Mouse (Mus musculus): Measurements from ENCODE around the gene Slc25a44. TPM values are rescaled to one million over a fixed set of nuclear protein-coding genes. Genes with fewer than 3 reads are reported as not detected.
"Not testable (repeated sequence)": the region's sequence is repeated elsewhere in the genome, so short reads cannot be mapped to it uniquely, and the experiment has no call there.

The Slc25a44 gene
- polyA plus RNA-seq, 2 experiments: 19.1 to 21.2 TPM

- H3K27me3 ChIP-seq (ENCODE audit: control insufficient read depth, insufficient read depth, low read length); H3K9me3 ChIP-seq (ENCODE audit: control insufficient read depth, low read length); H3K4me1 ChIP-seq (ENCODE audit: control insufficient read depth, insufficient read depth, low read length); H3K36me3 ChIP-seq (ENCODE audit: control insufficient read depth, insufficient read depth, low read length): not testable (repeated sequence)
- DNase-seq (ENCODE audit: low spot score) (peak; percentile 64), ATAC-seq (ENCODE audit: low FRiP score, low read depth) (peak; percentile 92)
- Histone ChIP-seq H3K4me3 (replicated peaks; ENCODE audit: low read length) (peak overlapping the region; percentile 6), H3K4me2 (replicated peaks; ENCODE audit: low read depth, low read length, severe bottlenecking) (peak overlapping the region; percentile 30), H3K9ac (ENCODE audit: low read depth, low read length, severe bottlenecking) (peak overlapping the region; percentile 34; the same call in 1 of the 2 replicates), H3K27ac (replicated peaks; ENCODE audit: low read depth, low read length) (0 out of 2 replicates have a peak overlapping the region, but pooled peaks have one; percentile 26)
- 13% methylated on average over 16 of the region's 19 CpGs for WGBS
- peak; percentile 76; the same call in 1 of the 2 replicates for TF ChIP-seq POLR2A (IDR thresholded peaks at IDR 0.05; ENCODE audit: borderline replicate concordance, extremely low read depth, insufficient read depth, insufficient read length)
Observed at GRCm38 (mm10) chr3:88375750-88376626, 49.0 kb downstream of the Slc25a44 start.

DNA sequence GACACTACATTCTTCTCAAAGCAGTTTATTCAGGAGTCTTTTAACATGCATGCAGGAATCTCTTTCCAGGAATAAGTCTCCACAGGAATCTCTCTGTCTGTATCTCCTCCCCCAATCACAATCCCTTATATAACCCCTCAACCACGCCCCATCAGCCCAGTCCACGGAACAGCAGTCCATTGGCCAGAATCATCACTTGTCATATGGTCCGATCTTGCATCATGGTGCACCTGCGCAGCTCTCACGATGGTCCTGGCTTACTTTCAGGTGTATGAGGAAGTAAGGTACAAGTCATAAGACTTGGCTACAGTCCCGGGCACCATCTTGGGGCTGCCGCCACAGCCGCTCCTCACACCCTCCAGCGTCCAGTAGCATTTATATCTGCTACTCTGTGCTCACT, 52.3 kb downstream of the Slc25a44 start, which contains the start of gene Bglap3:
TSS of gene Bglap3 (minus strand) at position 101 of the 400 bp plus-strand sequence.
- H3K9ac ChIP-seq (ENCODE audit: low read depth, low read length, severe bottlenecking); DNase-seq (ENCODE audit: low spot score); H3K4me2 ChIP-seq (replicated peaks; ENCODE audit: low read depth, low read length, severe bottlenecking); H3K9me3 ChIP-seq (ENCODE audit: control insufficient read depth, low read length); H3K27me3 ChIP-seq (ENCODE audit: control insufficient read depth, insufficient read depth, low read length); ATAC-seq (ENCODE audit: low FRiP score, low read depth); H3K4me1 ChIP-seq (ENCODE audit: control insufficient read depth, insufficient read depth, low read length); H3K36me3 ChIP-seq (ENCODE audit: control insufficient read depth, insufficient read depth, low read length); H3K4me3 ChIP-seq (replicated peaks; ENCODE audit: low read length); H3K27ac ChIP-seq (replicated peaks; ENCODE audit: low read depth, low read length): not testable (repeated sequence)
- WGBS: 91% methylated on average over 9 of the region's 9 CpGs

GRCm38 (mm10) chr3:88368511-88368910, 56.4 kb downstream of the Slc25a44 start:
- not testable (repeated sequence) for H3K36me3 ChIP-seq (ENCODE audit: control insufficient read depth, insufficient read depth, low read length); H3K4me2 ChIP-seq (replicated peaks; ENCODE audit: low read depth, low read length, severe bottlenecking); H3K27ac ChIP-seq (replicated peaks; ENCODE audit: low read depth, low read length); H3K9ac ChIP-seq (ENCODE audit: low read depth, low read length, severe bottlenecking); DNase-seq (ENCODE audit: low spot score); ATAC-seq (ENCODE audit: low FRiP score, low read depth); H3K4me1 ChIP-seq (ENCODE audit: control insufficient read depth, insufficient read depth, low read length); H3K4me3 ChIP-seq (replicated peaks; ENCODE audit: low read length); H3K9me3 ChIP-seq (ENCODE audit: control insufficient read depth, low read length)
- WGBS: 79% methylated on average over 6 of the region's 7 CpGs
- peaks cover 16% of the 10 kb centered on the region for H3K27me3 ChIP-seq (ENCODE audit: control insufficient read depth, insufficient read depth, low read length)

DNA sequence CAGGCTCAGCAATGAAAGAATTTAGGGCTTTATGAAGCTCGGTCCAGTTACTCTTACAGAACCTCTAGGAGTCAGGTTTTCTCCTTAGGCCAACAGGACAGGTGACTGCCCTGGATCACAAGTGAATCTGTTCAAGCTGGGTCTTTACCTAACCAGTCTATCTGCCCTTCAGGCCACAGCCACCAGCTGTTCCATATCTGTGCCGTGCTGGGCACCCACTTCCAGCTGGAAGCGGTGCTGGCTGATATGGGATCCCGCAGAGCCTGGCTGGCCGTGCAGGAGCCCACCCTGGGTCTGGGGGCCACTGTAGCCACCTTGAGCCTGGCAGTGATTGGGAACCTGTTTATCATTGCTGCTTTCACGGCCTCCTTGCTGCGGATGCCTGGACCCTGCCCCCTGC, 57.4 kb downstream of the Slc25a44 start:
- WGBS: 43% methylated on average over 3 of the region's 7 CpGs
- H3K9me3 ChIP-seq (ENCODE audit: control insufficient read depth, low read length); H3K4me2 ChIP-seq (replicated peaks; ENCODE audit: low read depth, low read length, severe bottlenecking); H3K27ac ChIP-seq (replicated peaks; ENCODE audit: low read depth, low read length); H3K4me1 ChIP-seq (ENCODE audit: control insufficient read depth, insufficient read depth, low read length); H3K9ac ChIP-seq (ENCODE audit: low read depth, low read length, severe bottlenecking); H3K36me3 ChIP-seq (ENCODE audit: control insufficient read depth, insufficient read depth, low read length); H3K4me3 ChIP-seq (replicated peaks; ENCODE audit: low read length); DNase-seq (ENCODE audit: low spot score): not testable (repeated sequence)
- 0 out of 2 replicates have a peak, but pooled peaks have one; percentile 2 for ATAC-seq (ENCODE audit: low FRiP score, low read depth)
- H3K27me3 ChIP-seq (ENCODE audit: control insufficient read depth, insufficient read depth, low read length): peaks cover 16% of the 10 kb centered on the region

DNA sequence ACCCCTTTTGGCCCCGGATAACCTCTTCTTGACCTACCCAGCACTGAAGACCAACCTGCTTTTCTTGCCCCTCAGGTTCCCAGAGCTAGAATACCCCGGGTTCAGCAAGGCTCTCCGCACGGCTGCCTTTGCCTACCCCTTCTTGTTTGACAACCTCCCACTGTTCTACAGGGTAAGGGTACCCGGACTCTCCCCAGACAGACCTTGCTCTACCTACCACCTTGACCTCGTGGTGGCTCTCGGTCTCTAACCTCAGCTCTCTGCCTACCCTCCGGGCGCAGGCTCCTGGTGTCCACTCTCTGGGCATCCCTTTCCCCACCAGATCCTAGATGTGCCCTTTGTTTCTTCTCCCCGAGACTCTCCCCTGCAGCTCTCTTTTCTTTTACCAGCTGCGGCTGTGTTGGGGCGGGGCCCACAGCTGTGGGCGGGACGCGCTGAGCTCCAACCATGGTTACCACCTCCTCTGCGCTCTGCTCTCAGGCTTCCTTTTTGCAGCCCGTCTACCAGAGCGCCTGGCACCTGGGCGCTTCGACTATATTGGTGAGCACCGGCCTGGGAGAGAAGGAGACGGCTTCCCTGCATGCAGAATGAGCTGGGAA, 58.0 kb downstream of the Slc25a44 start:
- not testable (repeated sequence) for H3K36me3 ChIP-seq (ENCODE audit: control insufficient read depth, insufficient read depth, low read length); H3K9ac ChIP-seq (ENCODE audit: low read depth, low read length, severe bottlenecking); H3K4me1 ChIP-seq (ENCODE audit: control insufficient read depth, insufficient read depth, low read length); H3K27ac ChIP-seq (replicated peaks; ENCODE audit: low read depth, low read length); DNase-seq (ENCODE audit: low spot score); H3K9me3 ChIP-seq (ENCODE audit: control insufficient read depth, low read length)
- Histone ChIP-seq H3K4me3 (replicated peaks; ENCODE audit: low read length) (0 out of 2 replicates have a peak overlapping the region, but pooled peaks have one; percentile 11), H3K4me2 (replicated peaks; ENCODE audit: low read depth, low read length, severe bottlenecking) (peak overlapping the region; percentile 37), H3K27me3 (ENCODE audit: control insufficient read depth, insufficient read depth, low read length) (peaks cover 16% of the 10 kb centered on the region)
- ATAC-seq (ENCODE audit: low FRiP score, low read depth): peak; percentile 81
- WGBS: 3% methylated on average over 15 of the region's 22 CpGs

Data from limb, embryonic 14.5 days (tissue).